Mouse (Mus musculus) kidney, adult 9 months (tissue): ENCODE data around the gene Mrpl33.

ENCODE experiments used
- DNase-seq: peaks from one replicate; pipeline ENCODE4 v3.0.0; 2022

Gene Mrpl33

GRCm38 (mm10) chr5:31699397-31699796 is 102.7 kb downstream of the Mrpl33 start:
- no peak for DNase-seq

DNA sequence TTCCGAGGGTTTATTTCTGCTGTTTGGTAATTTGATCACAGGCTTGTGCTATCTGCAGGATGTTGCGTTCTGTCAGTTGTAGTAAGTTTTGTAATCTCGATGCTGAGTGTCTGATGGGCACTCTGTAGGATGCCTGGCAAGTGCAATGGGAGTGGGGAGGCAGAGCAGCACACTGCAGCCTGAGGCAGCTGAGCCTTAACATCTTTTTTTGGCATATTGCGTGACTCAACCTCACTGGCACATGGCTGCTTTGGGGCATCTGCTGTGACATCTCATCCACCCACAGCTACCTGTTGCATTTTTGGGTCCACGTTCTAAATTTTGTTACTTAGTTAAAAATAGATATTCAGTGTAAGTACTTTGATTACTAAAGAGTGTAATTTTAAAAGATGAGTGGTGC is 108.2 kb downstream of the Mrpl33 start:
- no peak for DNase-seq

- no peak for DNase-seq
These were observed 110.1 kb downstream of the Mrpl33 start for GRCm38 (mm10) chr5:31706826-31707225.

- no peak for DNase-seq
These were observed 112.7 kb downstream of the Mrpl33 start for GRCm38 (mm10) chr5:31709389-31709788.

GRCm38 (mm10) chr5:31713280-31713711 is 116.6 kb downstream of the Mrpl33 start:
- DNase-seq, result peak; percentile 24

DNA sequence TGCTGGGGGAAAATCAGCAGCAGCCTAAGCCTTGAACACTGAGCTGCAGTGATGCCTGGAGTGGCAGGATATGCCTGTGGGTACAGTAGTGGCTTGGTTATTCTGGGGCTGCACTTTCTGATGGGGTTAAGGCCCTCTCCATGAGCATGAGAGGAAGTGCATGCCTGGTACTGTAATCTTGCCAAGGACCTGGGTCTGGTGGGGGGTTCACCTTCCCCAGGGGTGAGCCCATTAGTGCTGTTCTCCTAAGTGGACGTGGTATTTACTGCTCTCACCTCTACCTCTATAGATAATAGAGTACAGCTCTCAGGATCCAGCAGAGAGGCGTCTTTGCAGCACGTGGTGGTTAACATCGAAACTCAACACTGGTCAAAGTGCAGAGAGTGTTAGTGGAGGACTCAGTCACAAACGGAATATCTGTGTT is 117.1 kb downstream of the Mrpl33 start:
- DNase-seq, result no peak
